Mouse (Mus musculus) lung, adult 2 months (tissue): ENCODE measurements around the gene Coro1c.

Experiments
- CTCF ChIP-seq: fragments of 200-500 bp; IDR thresholded peaks from 2 replicates; pipeline ENCODE4 v1.5.1; 2011; ENCODE audit warnings: mild to moderate bottlenecking, low read length, control low read depth; ENCODE audit not compliant: insufficient read depth
- POLR2A ChIP-seq: fragments of 200-500 bp; IDR thresholded peaks from 2 replicates; pipeline ENCODE4 v1.6.1; 2011; ENCODE audit warnings: low read depth, mild to moderate bottlenecking, control low read depth, low read length, borderline replicate concordance; ENCODE audit errors: extremely low read depth

DNA sequence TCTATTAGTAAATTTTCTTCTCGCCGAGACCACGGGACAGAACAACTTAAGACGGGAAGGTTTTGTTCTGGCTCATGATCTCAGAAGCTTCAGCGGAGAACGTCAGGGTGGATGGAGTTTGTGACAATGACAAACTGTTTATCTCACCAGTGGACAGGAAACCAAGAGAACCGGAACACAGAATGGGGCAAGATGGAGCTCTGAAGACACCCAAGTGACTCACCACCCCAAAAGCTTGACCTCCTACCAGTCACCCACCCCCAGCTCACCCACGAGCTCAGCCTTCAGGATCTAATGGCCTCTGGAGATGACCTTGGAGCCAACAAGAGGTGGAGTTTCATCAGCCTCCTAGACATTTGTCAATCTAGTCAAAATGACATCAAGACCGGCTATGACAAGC, 103.3 kb downstream of the Coro1c start:
- TF ChIP-seq CTCF (no peak), POLR2A (no peak)
